ENCODE assay signal across 29 mouse cellular contexts in the genomic region with DNA sequence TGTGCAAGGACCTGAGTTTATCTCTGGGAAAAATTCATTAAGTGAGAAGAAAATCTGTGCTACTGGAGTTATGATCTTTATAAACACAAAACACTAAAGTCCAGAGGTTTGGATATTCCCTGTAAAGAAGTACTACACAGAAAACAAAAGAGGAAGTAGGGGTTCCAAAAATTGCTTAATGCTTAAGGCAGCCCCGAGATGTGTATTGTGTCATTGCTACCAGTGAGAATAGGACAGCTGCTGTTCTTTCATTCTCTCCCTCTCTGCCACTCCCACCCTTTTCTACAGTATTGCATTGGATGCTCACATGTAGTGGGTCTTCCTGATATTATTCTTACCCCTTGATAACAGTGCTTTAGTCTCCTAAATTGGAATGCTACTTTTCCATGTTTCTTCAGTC.
A peak's percentile ranks its signal among the peaks of the same experiment; 100 is the strongest.
DNase-seq lines count a peak whose midpoint lies in the region; ATAC-seq and TF ChIP-seq lines count a peak whose summit lies in the region.
"Had no signal": no experiment of that assay in that cellular context is flagged by ENCODE, and none has a peak within 500 bp of the region (broad histone marks: within the 10 kb centered on the region; RNA-seq: fewer than 3 reads in every experiment).

No protein-coding gene starts in this region.

- no peaks in the 10 kb centered on the region for H3K79me2 ChIP-seq in MEL (ENCODE audit: control insufficient read depth, insufficient read depth, low read length, poor library complexity)
- no peaks in the 10 kb centered on the region for H3K79me2 ChIP-seq in macrophage (ENCODE audit: inconsistent target)

- H3K27ac ChIP-seq in MEL (ENCODE audit: control insufficient read depth, low read depth, low read length) (no peak overlapping the region), macrophage (peak overlapping the region; percentile 46; the same call in 1 of the 2 replicates)
- H3K27ac ChIP-seq in bone marrow macrophage, adult 2 months (ENCODE audit: insufficient read depth, low read depth, low read length): peak overlapping the region; percentile 64
- H3K27ac ChIP-seq in forebrain, embryonic 13.5 days: no peak overlapping the region
- H3K27ac ChIP-seq in hindbrain, embryonic 11.5 days (ENCODE audit: low read depth, low read length): no peak overlapping the region
- no peak overlapping the region for H3K27ac ChIP-seq in stomach, postnatal 0 days (replicated peaks)
- H3K27ac ChIP-seq: embryonic facial prominence, embryonic 13.5 days; forebrain, embryonic 12.5 days; heart, embryonic 15.5 days; hindbrain, embryonic 10.5 days; hindbrain, embryonic 14.5 days; hindbrain, postnatal 0 days had no signal

- 0% methylated on average over 1 of the region's 1 CpGs for WGBS in macrophage (ENCODE audit: missing documents)
- 78% methylated on average over 1 of the region's 1 CpGs for WGBS in forebrain, embryonic 13.5 days
- WGBS in hindbrain, embryonic 11.5 days: 72% methylated on average over 1 of the region's 1 CpGs
- WGBS in stomach, postnatal 0 days: 65% methylated on average over 1 of the region's 1 CpGs

- TF ChIP-seq POLR2A in MEL (IDR thresholded peaks at IDR 0.05; ENCODE audit: control insufficient read depth in 1 of 2, insufficient read depth in 1 of 2, low read depth in 1 of 2, low read length in 2 of 2, poor library complexity in 1 of 2): no peak
- no peak for TF ChIP-seq POLR2A in bone marrow macrophage, adult 2 months (IDR thresholded peaks at IDR 0.05; ENCODE audit: borderline replicate concordance, low read depth, low read length)

- no peak overlapping the region for H3K4me2 ChIP-seq in forebrain, embryonic 13.5 days
- no peak overlapping the region for H3K4me2 ChIP-seq in hindbrain, embryonic 11.5 days (replicated peaks; ENCODE audit: low read depth, low read length)
- no peak overlapping the region for H3K4me2 ChIP-seq in stomach, postnatal 0 days (replicated peaks; ENCODE audit: low read depth)
- H3K4me2 ChIP-seq: embryonic facial prominence, embryonic 13.5 days; forebrain, embryonic 12.5 days; heart, embryonic 12.5 days; heart, embryonic 15.5 days; hindbrain, embryonic 14.5 days had no signal

- no peak for TF ChIP-seq RAD21 in MEL (IDR thresholded peaks at IDR 0.05; ENCODE audit: low read depth, low read length)

- no peak for TF ChIP-seq CTCF in MEL (IDR thresholded peaks at IDR 0.05 in 2 of 3, conservative IDR thresholded peaks at IDR 0.05 in 1 of 3; ENCODE audit: control insufficient read depth in 1 of 3, insufficient read depth in 1 of 3, low read depth in 2 of 3, low read length in 3 of 3, poor library complexity in 1 of 3, severe bottlenecking in 1 of 3)
- TF ChIP-seq CTCF in bone marrow macrophage, adult 2 months (IDR thresholded peaks at IDR 0.05; ENCODE audit: low read depth, low read length): no peak
- TF ChIP-seq CTCF in stomach, postnatal 0 days (IDR thresholded peaks at IDR 0.05; ENCODE audit: low read depth): no peak

- no peak for TF ChIP-seq EP300 in MEL (IDR thresholded peaks at IDR 0.05; ENCODE audit: low read depth in 1 of 2, low read length in 2 of 2)
- TF ChIP-seq EP300 in stomach, postnatal 0 days (optimal IDR thresholded peaks at IDR 0.05): no peak

- H3K9me3 ChIP-seq in MEL (replicated peaks; ENCODE audit: insufficient read depth, low read length): no peaks in the 10 kb centered on the region
- H3K9me3 ChIP-seq in forebrain, embryonic 13.5 days (replicated peaks): no peaks in the 10 kb centered on the region
- H3K9me3 ChIP-seq in hindbrain, embryonic 11.5 days (ENCODE audit: control insufficient read depth, low read length): no peaks in the 10 kb centered on the region
- no peaks in the 10 kb centered on the region for H3K9me3 ChIP-seq in stomach, postnatal 0 days (ENCODE audit: control insufficient read depth, low read length)
- H3K9me3 ChIP-seq: embryonic facial prominence, embryonic 13.5 days; forebrain, embryonic 12.5 days; heart, embryonic 12.5 days; heart, embryonic 15.5 days; hindbrain, embryonic 10.5 days had no signal

- peak; percentile 54 for DNase-seq in MEL (ENCODE audit: low read depth, low spot score)
- no peak for DNase-seq in frontal cortex, adult 2 months (ENCODE audit: extremely low spot score in 1 of 2, low spot score in 1 of 2)
- no peak for DNase-seq in hindbrain, embryonic 11.5 days (ENCODE audit: low spot score)
- no peak for DNase-seq in stomach, postnatal 0 days (ENCODE audit: low spot score)
- DNase-seq: adrenal gland, adult 2 months; adrenal gland, postnatal 14 days; cerebellum, adult 18-20 months; cerebellum, adult 9-10 months; cerebellum, postnatal 14 days; gastrocnemius, postnatal 10 days; gastrocnemius, postnatal 36 days; heart, adult 11 months; heart, postnatal 10 days; heart, postnatal 36 days had no signal

- H3K36me3 ChIP-seq in MEL (ENCODE audit: control insufficient read depth in 1 of 2, insufficient read depth in 2 of 2, low read length in 2 of 2) (no peaks in the 10 kb centered on the region), macrophage (ENCODE audit: inconsistent target) (no peaks in the 10 kb centered on the region)
- no peaks in the 10 kb centered on the region for H3K36me3 ChIP-seq in forebrain, embryonic 13.5 days (ENCODE audit: poor library complexity, severe bottlenecking)
- H3K36me3 ChIP-seq in hindbrain, embryonic 11.5 days (ENCODE audit: control insufficient read depth, insufficient read depth, low read length): no peaks in the 10 kb centered on the region
- H3K36me3 ChIP-seq in stomach, postnatal 0 days (ENCODE audit: control insufficient read depth, insufficient read depth, low read length): no peaks in the 10 kb centered on the region
- H3K36me3 ChIP-seq: embryonic facial prominence, embryonic 13.5 days; forebrain, embryonic 12.5 days; heart, embryonic 15.5 days had no signal

- H3K4me3 ChIP-seq in MEL (ENCODE audit: control insufficient read depth in 1 of 2, insufficient read depth in 1 of 2, low read depth in 2 of 2, low read length in 2 of 2) (no peak overlapping the region), macrophage (ENCODE audit: inconsistent target) (no peak overlapping the region)
- H3K4me3 ChIP-seq in bone marrow macrophage, adult 2 months (ENCODE audit: insufficient read depth, low read length): no peak overlapping the region
- H3K4me3 ChIP-seq in forebrain, embryonic 13.5 days: no peak overlapping the region
- no peak overlapping the region for H3K4me3 ChIP-seq in hindbrain, embryonic 11.5 days (ENCODE audit: low read depth, low read length)
- no peak overlapping the region for H3K4me3 ChIP-seq in stomach, postnatal 0 days (ENCODE audit: low read depth, low read length)
- H3K4me3 ChIP-seq: embryonic facial prominence, embryonic 13.5 days; erythroblast, embryonic 14.5 days; forebrain, embryonic 12.5 days; heart, embryonic 12.5 days; heart, embryonic 15.5 days; hindbrain, embryonic 10.5 days had no signal

- H3K27me3 ChIP-seq in MEL (ENCODE audit: control insufficient read depth in 1 of 2, insufficient read depth in 2 of 2, low read length in 2 of 2): no peaks in the 10 kb centered on the region
- H3K27me3 ChIP-seq in forebrain, embryonic 13.5 days: no peaks in the 10 kb centered on the region
- H3K27me3 ChIP-seq in hindbrain, embryonic 11.5 days (ENCODE audit: control insufficient read depth, insufficient read depth, low read length): no peaks in the 10 kb centered on the region
- no peaks in the 10 kb centered on the region for H3K27me3 ChIP-seq in stomach, postnatal 0 days (ENCODE audit: control insufficient read depth, insufficient read depth, low read length)
- H3K27me3 ChIP-seq: embryonic facial prominence, embryonic 13.5 days; forebrain, embryonic 12.5 days; heart, embryonic 12.5 days; heart, embryonic 15.5 days had no signal

- no peak overlapping the region for H3K9ac ChIP-seq in MEL (ENCODE audit: control insufficient read depth, low read depth, low read length, poor library complexity, severe bottlenecking)
- H3K9ac ChIP-seq in forebrain, embryonic 13.5 days: no peak overlapping the region
- H3K9ac ChIP-seq in hindbrain, embryonic 11.5 days (ENCODE audit: low read depth, low read length): no peak overlapping the region
- H3K9ac ChIP-seq in stomach, postnatal 0 days (ENCODE audit: low read length): no peak overlapping the region
- H3K9ac ChIP-seq: embryonic facial prominence, embryonic 13.5 days; forebrain, embryonic 12.5 days; heart, embryonic 12.5 days; heart, embryonic 15.5 days; hindbrain, embryonic 14.5 days had no signal

- H3K4me1 ChIP-seq in MEL (ENCODE audit: control insufficient read depth in 1 of 2, insufficient read depth in 2 of 2, low read length in 2 of 2): no peaks in the 10 kb centered on the region
- H3K4me1 ChIP-seq in bone marrow macrophage, adult 2 months (ENCODE audit: control insufficient read depth, insufficient read depth, low read length): peaks cover 21% of the 10 kb centered on the region
- no peaks in the 10 kb centered on the region for H3K4me1 ChIP-seq in forebrain, embryonic 13.5 days
- no peaks in the 10 kb centered on the region for H3K4me1 ChIP-seq in hindbrain, embryonic 11.5 days (replicated peaks; ENCODE audit: control insufficient read depth, insufficient read depth, low read length)
- no peaks in the 10 kb centered on the region for H3K4me1 ChIP-seq in stomach, postnatal 0 days (replicated peaks; ENCODE audit: control insufficient read depth, insufficient read depth)
- H3K4me1 ChIP-seq: embryonic facial prominence, embryonic 13.5 days; forebrain, embryonic 12.5 days; heart, embryonic 12.5 days; hindbrain, embryonic 10.5 days had no signal

- ATAC-seq in monocyte, adult 5-6 weeks (replicated peaks; ENCODE audit: insufficient number of reproducible peaks, low FRiP score, low TSS enrichment, poor library complexity, severe bottlenecking): peak; percentile 84; the same call in 1 of the 2 replicates
- no peak for ATAC-seq in forebrain, embryonic 13.5 days
- no peak for ATAC-seq in hindbrain, embryonic 11.5 days (ENCODE audit: low FRiP score)
- no peak for ATAC-seq in stomach, postnatal 0 days (ENCODE audit: low FRiP score, low TSS enrichment)
- ATAC-seq: forebrain, embryonic 16.5 days; hindbrain, postnatal 0 days; inflammation-experienced regulatory T-cells, adult 6 months; intestine, embryonic 16.5 days had no signal

TF ChIP-seq in MEL, 35 proteins besides CTCF, POLR2A, EP300 and RAD21:
- TF ChIP-seq SIN3A (IDR thresholded peaks at IDR 0.05; ENCODE audit: low read length) (no peak), JUND (IDR thresholded peaks at IDR 0.05; ENCODE audit: low read depth, low read length) (no peak), NELFE (IDR thresholded peaks at IDR 0.05; ENCODE audit: low read depth, low read length) (no peak), MEF2A (IDR thresholded peaks at IDR 0.05; ENCODE audit: extremely low read depth, insufficient replicate concordance, low read depth, low read length, poor library complexity, severe bottlenecking) (no peak), CHD1 (IDR thresholded peaks at IDR 0.05; ENCODE audit: low read depth, low read length) (no peak), NRF1 (IDR thresholded peaks at IDR 0.05; ENCODE audit: insufficient read depth, low read depth, low read length, poor library complexity, severe bottlenecking) (no peak), ZC3H11A (IDR thresholded peaks at IDR 0.05; ENCODE audit: low read depth, low read length) (no peak), CHD2 (IDR thresholded peaks at IDR 0.05; ENCODE audit: low read length) (no peak), GATA1 (IDR thresholded peaks at IDR 0.05; ENCODE audit: low read depth, low read length) (no peak), RCOR1 (IDR thresholded peaks at IDR 0.05; ENCODE audit: low read depth, low read length) (no peak)

Comparison
In these comparisons a context has a peak if more than half of its experiments do, and no peak if none do; other contexts are left out.
1. H3K27ac ChIP-seq: peak in bone marrow macrophage, adult 2 months (single experiment) and macrophage (single experiment); none in MEL (single experiment), forebrain, embryonic 13.5 days (single experiment), hindbrain, embryonic 11.5 days (single experiment) and stomach, postnatal 0 days (single experiment).